Mouse (Mus musculus) embryonic facial prominence, embryonic 13.5 days (tissue): ENCODE results near the gene Nupl2. TPM values are rescaled to one million over a fixed set of nuclear protein-coding genes. Genes with fewer than 3 reads are reported as not detected.

Experiments
- ATAC-seq: fragments of 200-750 bp; cut with Nextera tagmentation; 2 replicates; pipeline ENCODE4 v1.8.0; 2017; ENCODE audit warnings: low read depth; ENCODE audit not compliant: insufficient number of reproducible peaks, insufficient read depth, low FRiP score, low TSS enrichment
- H3K27ac ChIP-seq: fragments of 300-500 bp; sonication (generic); 2 replicates; pipeline ENCODE4 v1.5.1; 2015; ENCODE audit warnings: moderate library complexity, mild to moderate bottlenecking, inconsistent platforms
- H3K27me3 ChIP-seq: fragments of 300-500 bp; sonication (generic); 2 replicates; pipeline ENCODE4 v1.6.1; 2015; ENCODE audit warnings: mild to moderate bottlenecking, inconsistent platforms
- H3K36me3 ChIP-seq: fragments of 300-500 bp; sonication (generic); 2 replicates; pipeline ENCODE4 v1.6.1; 2015; ENCODE audit warnings: mild to moderate bottlenecking, inconsistent platforms
- H3K4me1 ChIP-seq: fragments of 300-500 bp; sonication (generic); 2 replicates; pipeline ENCODE4 v1.6.1; 2015; ENCODE audit warnings: inconsistent platforms
- H3K4me2 ChIP-seq: fragments of 300-500 bp; sonication (generic); 2 replicates; pipeline ENCODE4 v1.6.1; 2015; ENCODE audit warnings: moderate library complexity, mild to moderate bottlenecking, inconsistent platforms
- H3K4me3 ChIP-seq: fragments of 300-500 bp; sonication (generic); 2 replicates; pipeline ENCODE4 v1.5.1; 2015; ENCODE audit warnings: mild to moderate bottlenecking, inconsistent platforms
- H3K9ac ChIP-seq: fragments of 300-500 bp; sonication (generic); 2 replicates; pipeline ENCODE4 v1.6.1; 2015; ENCODE audit warnings: mild to moderate bottlenecking, inconsistent platforms
- H3K9me3 ChIP-seq: fragments of 300-500 bp; sonication (generic); 2 replicates; pipeline ENCODE4 v1.6.1; 2016; ENCODE audit warnings: inconsistent platforms
- WGBS: fragments of 180-500 bp; shearing (Covaris S2); methylation state at CpG from one replicate; pipeline ENCODE4 v1.1.7; 2015; ENCODE audit warnings: mixed read lengths; 5-methylcytosine and 5-hydroxymethylcytosine counted together
- polyA plus RNA-seq: library from polyadenylated mRNA; unstranded; fragments of >200 nt; fragmentation: Nextera tagmentation; extraction: Ambion mirVana; gene quantifications from 2 replicates; pipeline ENCODE4 v1.2.1, GENCODE M21; 2015

Gene Nupl2
- polyA plus RNA-seq, 1 experiment from 2014 or later: 20.2 TPM

DNA sequence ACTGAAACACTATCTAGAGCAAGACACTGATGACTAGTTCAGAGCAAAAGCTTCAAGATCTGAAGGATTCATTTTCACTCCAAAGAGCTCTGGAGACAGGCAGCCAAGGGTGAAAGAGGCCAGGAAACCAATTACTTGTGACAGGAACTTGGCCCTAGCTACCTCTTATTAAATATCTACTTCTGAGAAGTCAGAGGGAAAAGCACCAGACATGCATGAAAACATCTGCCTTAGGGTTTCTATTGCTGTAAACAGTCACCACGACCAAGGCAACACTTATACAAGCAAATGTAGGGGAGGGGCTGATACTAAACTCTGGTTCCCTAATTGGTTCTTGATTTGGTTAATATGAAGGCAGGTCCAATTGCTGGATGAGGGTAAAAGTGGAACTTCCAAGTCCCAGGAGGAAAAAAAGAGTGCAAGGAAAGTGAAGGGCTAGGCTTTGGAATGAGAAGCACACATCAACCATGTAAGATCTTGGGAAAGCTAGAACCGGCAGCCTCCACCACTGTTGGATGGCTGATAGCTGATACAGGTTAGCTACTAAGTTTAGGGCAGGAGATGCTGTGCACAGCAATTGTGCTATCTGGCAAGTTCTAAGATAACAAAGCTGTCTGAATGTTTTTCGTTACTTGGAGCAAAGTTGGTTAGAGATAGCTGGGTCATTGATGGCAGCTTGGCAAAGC is 49.2 kb downstream of the Nupl2 start:
- Histone ChIP-seq H3K9ac (no peak overlapping the region), H3K9me3 (no peaks in the 10 kb centered on the region), H3K4me1 (no peaks in the 10 kb centered on the region), H3K4me2 (no peak overlapping the region), H3K4me3 (no peak overlapping the region), H3K27ac (no peak overlapping the region), H3K27me3 (peaks cover 11% of the 10 kb centered on the region; the same call in 1 of the 2 replicates), H3K36me3 (no peaks in the 10 kb centered on the region)
- 63% methylated on average over 3 of the region's 3 CpGs for WGBS
- ATAC-seq: no peak

DNA sequence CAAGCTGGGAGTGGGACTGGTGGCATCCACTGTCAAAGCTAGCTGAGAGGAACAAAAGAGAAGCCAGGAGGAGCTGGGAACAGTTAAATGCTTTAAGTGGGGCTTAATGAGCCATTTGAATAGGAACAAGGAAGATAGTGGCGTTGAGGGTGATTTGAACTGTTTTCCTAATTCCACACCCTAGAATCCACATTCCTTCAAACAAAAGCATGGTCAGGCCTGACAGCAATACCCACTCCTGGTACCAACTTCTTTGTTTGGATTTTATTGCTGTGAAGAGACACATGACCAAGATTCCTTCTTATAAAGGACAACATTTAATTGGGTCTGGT is 49.8 kb downstream of the Nupl2 start:
- Histone ChIP-seq H3K27ac (no peak overlapping the region), H3K9me3 (no peaks in the 10 kb centered on the region), H3K9ac (no peak overlapping the region), H3K4me2 (no peak overlapping the region), H3K27me3 (peaks cover 11% of the 10 kb centered on the region; the same call in 1 of the 2 replicates), H3K36me3 (no peaks in the 10 kb centered on the region), H3K4me1 (no peaks in the 10 kb centered on the region), H3K4me3 (no peak overlapping the region)
- 64% methylated on average over 1 of the region's 1 CpGs for WGBS
- no peak for ATAC-seq

DNA sequence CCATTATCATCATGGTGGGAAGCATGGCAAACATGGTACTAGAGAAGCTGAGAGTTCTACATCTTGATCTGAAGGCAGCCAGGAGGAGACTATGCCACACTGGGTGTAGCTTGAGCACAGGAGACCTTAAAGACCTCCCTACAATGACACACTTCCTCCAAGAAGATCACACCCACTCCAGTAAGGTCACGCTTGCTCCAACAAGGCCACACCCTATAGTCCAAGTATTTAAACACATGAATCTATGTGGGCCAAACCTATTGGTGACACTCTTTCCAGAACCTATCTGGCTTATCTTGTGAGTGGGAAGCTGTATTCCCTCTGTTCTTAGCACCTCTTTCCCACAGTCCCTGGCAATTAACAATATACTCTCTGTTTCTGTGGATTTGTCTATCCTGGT is 50.1 kb downstream of the Nupl2 start:
- Histone ChIP-seq H3K27me3 (peaks cover 11% of the 10 kb centered on the region; the same call in 1 of the 2 replicates), H3K36me3 (no peaks in the 10 kb centered on the region), H3K4me3 (no peak overlapping the region), H3K4me1 (no peaks in the 10 kb centered on the region), H3K9ac (no peak overlapping the region), H3K9me3 (no peaks in the 10 kb centered on the region), H3K4me2 (no peak overlapping the region), H3K27ac (no peak overlapping the region)
- WGBS: 85% methylated on average over 1 of the region's 1 CpGs
- no peak for ATAC-seq

Other genes with a start within 250 kb of the Nupl2 start
- gene Fam126a, start 134.3 kb upstream of the Nupl2 start, polyA plus RNA-seq: 27.1 and 30.0 TPM in 2 replicates
- 58.0 and 63.4 TPM in 2 replicates for gene Klhl7, start 64.4 kb upstream of the Nupl2 start, polyA plus RNA-seq
- 1.3 and 1.4 TPM in 2 replicates for gene Kcnh2, start 186.6 kb downstream of the Nupl2 start, polyA plus RNA-seq
- 5.4 and 5.9 TPM in 2 replicates for gene Nos3, start 199.8 kb downstream of the Nupl2 start, polyA plus RNA-seq
- gene Atg9b, start 227.2 kb downstream of the Nupl2 start, polyA plus RNA-seq: 0.25 and 0.50 TPM in 2 replicates
- 39.9 and 44.9 TPM in 2 replicates for gene Abcb8, start 228.7 kb downstream of the Nupl2 start, polyA plus RNA-seq
- gene Asic3, start 248.4 kb downstream of the Nupl2 start, polyA plus RNA-seq: 3.3 and 3.5 TPM in 2 replicates